Mouse (Mus musculus): ENCODE measurements around the gene Cecr2. TPM values are rescaled to one million over a fixed set of nuclear protein-coding genes. Genes with fewer than 3 reads are reported as not detected.
"Not testable (repeated sequence)": the region's sequence is repeated elsewhere in the genome, so short reads cannot be mapped to it uniquely, and the experiment has no call there.

Cecr2 gene
- polyA plus RNA-seq (2012; rRNA removed) = 0.37 and 0.74 TPM in 2 replicates

- 1% methylated on average over 126 of the region's 127 CpGs for WGBS
- DNase-seq (ENCODE audit: low read depth, low spot score) = no peak
Observed at GRCm38 (mm10) chr6:120665816-120666760, at the start of gene Cecr2. TSS of gene Cecr2 (plus strand) at chr6:120666369.

- no peak for DNase-seq (ENCODE audit: low read depth, low spot score)
- 66% methylated on average over 5 of the region's 5 CpGs for WGBS
Observed at GRCm38 (mm10) chr6:120617586-120617985, 48.6 kb upstream of the Cecr2 start.

GRCm38 (mm10) chr6:120618518-120619402 lies 47.4 kb upstream of the Cecr2 start:
- 51% methylated on average over 4 of the region's 4 CpGs for WGBS

GRCm38 (mm10) chr6:120620193-120620592 lies 46.0 kb upstream of the Cecr2 start:
- WGBS = 88% methylated on average over 3 of the region's 3 CpGs
- no peak for DNase-seq (ENCODE audit: low read depth, low spot score)

More at GRCm38 (mm10) chr6:120618518-120619402, 47.4 kb upstream of the Cecr2 start:
- DNase-seq (ENCODE audit: low read depth, low spot score) = no peak

GRCm38 (mm10) chr6:120625081-120625480 lies 41.1 kb upstream of the Cecr2 start:
- DNase-seq (ENCODE audit: low read depth, low spot score) = no peak
- 27% methylated on average over 8 of the region's 8 CpGs for WGBS

GRCm38 (mm10) chr6:120627096-120627495 lies 39.1 kb upstream of the Cecr2 start:
- 42% methylated on average over 2 of the region's 2 CpGs for WGBS
- no peak for DNase-seq (ENCODE audit: low read depth, low spot score)

GRCm38 (mm10) chr6:120628963-120629362 lies 37.2 kb upstream of the Cecr2 start:
- no peak for DNase-seq (ENCODE audit: low read depth, low spot score)
- 54% methylated on average over 2 of the region's 2 CpGs for WGBS

GRCm38 (mm10) chr6:120635391-120636028 lies 30.7 kb upstream of the Cecr2 start:
- no peak for DNase-seq (ENCODE audit: low read depth, low spot score)
- 81% methylated on average over 8 of the region's 8 CpGs for WGBS

GRCm38 (mm10) chr6:120639547-120639946 lies 26.6 kb upstream of the Cecr2 start:
- WGBS = 47% methylated on average over 4 of the region's 4 CpGs
- no peak for DNase-seq (ENCODE audit: low read depth, low spot score)

GRCm38 (mm10) chr6:120641866-120642378 lies 24.2 kb upstream of the Cecr2 start:
- no peak for DNase-seq (ENCODE audit: low read depth, low spot score)
- WGBS = 83% methylated on average over 11 of the region's 11 CpGs

- DNase-seq (ENCODE audit: low read depth, low spot score) = no peak
Observed at GRCm38 (mm10) chr6:120643776-120644175, 22.4 kb upstream of the Cecr2 start.

GRCm38 (mm10) chr6:120644346-120645299 lies 21.5 kb upstream of the Cecr2 start:
- WGBS = 62% methylated on average over 23 of the region's 23 CpGs
- no peak for DNase-seq (ENCODE audit: low read depth, low spot score)

More at GRCm38 (mm10) chr6:120643776-120644175, 22.4 kb upstream of the Cecr2 start:
- WGBS = 74% methylated on average over 7 of the region's 7 CpGs

GRCm38 (mm10) chr6:120647246-120648028 lies 18.7 kb upstream of the Cecr2 start:
- not testable (repeated sequence) for DNase-seq (ENCODE audit: low read depth, low spot score)
- WGBS = 83% methylated on average over 3 of the region's 4 CpGs

GRCm38 (mm10) chr6:120648205-120648604 lies 18.0 kb upstream of the Cecr2 start:
- 54% methylated on average over 5 of the region's 5 CpGs for WGBS
- no peak for DNase-seq (ENCODE audit: low read depth, low spot score)

GRCm38 (mm10) chr6:120652666-120653065 lies 13.5 kb upstream of the Cecr2 start:
- WGBS = 53% methylated on average over 7 of the region's 7 CpGs
- no peak for DNase-seq (ENCODE audit: low read depth, low spot score)

- 81% methylated on average over 3 of the region's 3 CpGs for WGBS
Observed at GRCm38 (mm10) chr6:120655702-120656101, 10.5 kb upstream of the Cecr2 start.

GRCm38 (mm10) chr6:120658848-120659247 lies 7.3 kb upstream of the Cecr2 start:
- WGBS = 64% methylated on average over 7 of the region's 7 CpGs

More at GRCm38 (mm10) chr6:120655702-120656101, 10.5 kb upstream of the Cecr2 start:
- no peak for DNase-seq (ENCODE audit: low read depth, low spot score)

GRCm38 (mm10) chr6:120665415-120665815 lies 754 bp upstream of the Cecr2 start:
- DNase-seq (ENCODE audit: low read depth, low spot score) = no peak

More at GRCm38 (mm10) chr6:120658848-120659247, 7.3 kb upstream of the Cecr2 start:
- no peak for DNase-seq (ENCODE audit: low read depth, low spot score)

More at GRCm38 (mm10) chr6:120665415-120665815, 754 bp upstream of the Cecr2 start:
- WGBS = under 1% methylated on average over 21 of the region's 21 CpGs
